Mouse (Mus musculus): Measurements from ENCODE around the gene Morn1. TPM values are rescaled to one million over a fixed set of nuclear protein-coding genes. Genes with fewer than 3 reads are reported as not detected.
A peak's percentile ranks its signal among the peaks of the same experiment; 100 is the strongest.

Gene Morn1
- polyA plus RNA-seq, 1 experiment = 15.5 TPM

- Histone ChIP-seq H3K4me3 (replicated peaks; ENCODE audit: extremely low read depth, low read depth, low read length) (no peak overlapping the region), H3K4me1 (ENCODE audit: control insufficient read depth, insufficient read depth, low read length) (peaks cover 3% of the 10 kb centered on the region)
- no peak for TF ChIP-seq CTCF (IDR thresholded peaks at IDR 0.05; ENCODE audit: insufficient read depth, low read length)
- no peak for TF ChIP-seq POLR2A (IDR thresholded peaks at IDR 0.05; ENCODE audit: borderline replicate concordance, extremely low read depth, low read depth, low read length)
- peak; percentile 59 for DNase-seq
- 23% methylated on average over 16 of the region's 16 CpGs for WGBS
Observed at GRCm38 (mm10) chr4:155122444-155123040, 36.2 kb downstream of the Morn1 start.

- Histone ChIP-seq H3K4me1 (ENCODE audit: control insufficient read depth, insufficient read depth, low read length) (peaks cover 3% of the 10 kb centered on the region), H3K4me3 (replicated peaks; ENCODE audit: extremely low read depth, low read depth, low read length) (no peak overlapping the region)
- 78% methylated on average over 9 of the region's 9 CpGs for WGBS
- no peak for DNase-seq
- TF ChIP-seq POLR2A (IDR thresholded peaks at IDR 0.05; ENCODE audit: borderline replicate concordance, extremely low read depth, low read depth, low read length) (no peak), CTCF (IDR thresholded peaks at IDR 0.05; ENCODE audit: insufficient read depth, low read length) (no peak)
Observed at GRCm38 (mm10) chr4:155123868-155124534, 37.6 kb downstream of the Morn1 start.

GRCm38 (mm10) chr4:155125310-155125709 is 38.9 kb downstream of the Morn1 start:
- WGBS = 53% methylated on average over 7 of the region's 7 CpGs
- no peak overlapping the region for H3K4me3 ChIP-seq (replicated peaks; ENCODE audit: extremely low read depth, low read depth, low read length)
- no peak for TF ChIP-seq CTCF (IDR thresholded peaks at IDR 0.05; ENCODE audit: insufficient read depth, low read length)
- no peak for TF ChIP-seq POLR2A (IDR thresholded peaks at IDR 0.05; ENCODE audit: borderline replicate concordance, extremely low read depth, low read depth, low read length)
- DNase-seq = no peak
- peaks cover 10% of the 10 kb centered on the region for H3K4me1 ChIP-seq (ENCODE audit: control insufficient read depth, insufficient read depth, low read length)

- Histone ChIP-seq H3K4me3 (replicated peaks; ENCODE audit: extremely low read depth, low read depth, low read length) (no peak overlapping the region), H3K4me1 (ENCODE audit: control insufficient read depth, insufficient read depth, low read length) (peaks cover 10% of the 10 kb centered on the region)
- DNase-seq = no peak
- no peak for TF ChIP-seq CTCF (IDR thresholded peaks at IDR 0.05; ENCODE audit: insufficient read depth, low read length)
- no peak for TF ChIP-seq POLR2A (IDR thresholded peaks at IDR 0.05; ENCODE audit: borderline replicate concordance, extremely low read depth, low read depth, low read length)
- 69% methylated on average over 5 of the region's 5 CpGs for WGBS
Observed at GRCm38 (mm10) chr4:155126194-155126593, 39.8 kb downstream of the Morn1 start.

GRCm38 (mm10) chr4:155126602-155127372 is 40.4 kb downstream of the Morn1 start:
- Histone ChIP-seq H3K4me3 (replicated peaks; ENCODE audit: extremely low read depth, low read depth, low read length) (no peak overlapping the region), H3K4me1 (ENCODE audit: control insufficient read depth, insufficient read depth, low read length) (peaks cover 10% of the 10 kb centered on the region)
- no peak for TF ChIP-seq POLR2A (IDR thresholded peaks at IDR 0.05; ENCODE audit: borderline replicate concordance, extremely low read depth, low read depth, low read length)
- no peak for TF ChIP-seq CTCF (IDR thresholded peaks at IDR 0.05; ENCODE audit: insufficient read depth, low read length)
- WGBS = 61% methylated on average over 7 of the region's 7 CpGs
- no peak for DNase-seq

GRCm38 (mm10) chr4:155128411-155128810 is 42.0 kb downstream of the Morn1 start:
- WGBS = 91% methylated on average over 15 of the region's 15 CpGs
- no peak overlapping the region for H3K4me3 ChIP-seq (replicated peaks; ENCODE audit: extremely low read depth, low read depth, low read length)
- TF ChIP-seq CTCF (IDR thresholded peaks at IDR 0.05; ENCODE audit: insufficient read depth, low read length) = no peak
- no peak for DNase-seq
- peaks cover 8% of the 10 kb centered on the region for H3K4me1 ChIP-seq (ENCODE audit: control insufficient read depth, insufficient read depth, low read length)

- WGBS = 85% methylated on average over 10 of the region's 10 CpGs
- Histone ChIP-seq H3K4me3 (replicated peaks; ENCODE audit: extremely low read depth, low read depth, low read length) (no peak overlapping the region), H3K4me1 (ENCODE audit: control insufficient read depth, insufficient read depth, low read length) (peaks cover 14% of the 10 kb centered on the region)
- TF ChIP-seq POLR2A (IDR thresholded peaks at IDR 0.05; ENCODE audit: borderline replicate concordance, extremely low read depth, low read depth, low read length) = no peak
- TF ChIP-seq CTCF (IDR thresholded peaks at IDR 0.05; ENCODE audit: insufficient read depth, low read length) = peak; percentile 80
- DNase-seq = peak; percentile 47
Observed at GRCm38 (mm10) chr4:155129132-155129917, 42.9 kb downstream of the Morn1 start.

- TF ChIP-seq POLR2A (IDR thresholded peaks at IDR 0.05; ENCODE audit: borderline replicate concordance, extremely low read depth, low read depth, low read length) = no peak
- TF ChIP-seq CTCF (IDR thresholded peaks at IDR 0.05; ENCODE audit: insufficient read depth, low read length) = no peak
- no peak overlapping the region for H3K4me3 ChIP-seq (replicated peaks; ENCODE audit: extremely low read depth, low read depth, low read length)
- 40% methylated on average over 14 of the region's 14 CpGs for WGBS
- peaks cover 14% of the 10 kb centered on the region for H3K4me1 ChIP-seq (ENCODE audit: control insufficient read depth, insufficient read depth, low read length)
- peak; percentile 63 for DNase-seq
Observed at GRCm38 (mm10) chr4:155129996-155130395, 43.6 kb downstream of the Morn1 start.

- no peak overlapping the region for H3K4me3 ChIP-seq (replicated peaks; ENCODE audit: extremely low read depth, low read depth, low read length)
- TF ChIP-seq POLR2A (IDR thresholded peaks at IDR 0.05; ENCODE audit: borderline replicate concordance, extremely low read depth, low read depth, low read length) (no peak), CTCF (IDR thresholded peaks at IDR 0.05; ENCODE audit: insufficient read depth, low read length) (no peak)
- WGBS = 68% methylated on average over 7 of the region's 7 CpGs
- peaks cover 14% of the 10 kb centered on the region for H3K4me1 ChIP-seq (ENCODE audit: control insufficient read depth, insufficient read depth, low read length)
- DNase-seq = no peak
Observed at GRCm38 (mm10) chr4:155130616-155131015, 44.2 kb downstream of the Morn1 start.

All from lung, adult 2 months (tissue).